Mouse (Mus musculus) heart, adult 2 months (tissue): ENCODE measurements at regions not wholly inside any gene's neighbourhood (a gene's known extent, or its start where the extent isn't known, plus 50 kb on each side); places are given as distances from the start of the nearest gene placed in this dataset.
"Not testable (repeated sequence)": the region's sequence is repeated elsewhere in the genome, so short reads cannot be mapped to it uniquely, and the experiment has no call there.

Experiments used
- CTCF ChIP-seq: fragments of 200-600 bp; IDR thresholded peaks from 2 replicates; pipeline ENCODE4 v1.8.1; 2022; ENCODE audit warnings: antibody characterized with exemption, mild to moderate bottlenecking, moderate library complexity
- EP300 ChIP-seq: fragments of 200-500 bp; IDR thresholded peaks from 2 replicates; pipeline ENCODE4 v1.6.1; 2011; ENCODE audit warnings: low read depth, low read length, control low read depth; ENCODE audit not compliant: insufficient read depth
- POLR2A ChIP-seq: fragments of 200-500 bp; IDR thresholded peaks from 2 replicates; pipeline ENCODE4 v1.6.1; 2011; ENCODE audit warnings: mild to moderate bottlenecking, low read depth, low read length, control low read depth; ENCODE audit not compliant: insufficient read depth

DNA sequence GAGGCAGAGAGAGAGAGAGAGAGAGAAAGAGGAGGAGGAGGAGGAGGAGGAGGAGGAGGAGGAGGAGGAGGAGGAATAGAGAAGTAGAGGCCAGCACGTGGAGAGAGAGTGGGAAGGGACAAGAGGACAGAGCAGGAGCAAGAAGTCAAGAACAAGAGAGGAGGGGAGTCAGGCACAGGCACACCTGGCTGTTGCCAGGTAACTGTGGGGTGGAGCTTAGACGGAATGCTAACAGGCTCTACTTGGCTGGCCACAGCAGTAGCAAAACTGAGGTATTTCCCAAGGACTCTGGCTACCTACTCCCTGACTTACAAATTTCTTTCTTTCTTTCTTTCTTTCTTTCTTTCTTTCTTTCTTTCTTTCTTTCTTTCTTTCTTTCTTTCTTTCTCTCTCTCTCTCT is 57.1 kb upstream of the Max start:
- not testable (repeated sequence) for TF ChIP-seq CTCF, POLR2A, EP300
